Mouse (Mus musculus) cerebellum, adult 2 months (tissue): ENCODE data around the gene Pex12.

Experiments
- CTCF ChIP-seq: fragments of 200-500 bp; IDR thresholded peaks from 2 replicates; pipeline ENCODE4 v1.5.1; 2011; ENCODE audit warnings: low read depth, mild to moderate bottlenecking, control low read depth, low read length, moderate library complexity, borderline replicate concordance; ENCODE audit not compliant: insufficient read depth
- POLR2A ChIP-seq: fragments of 200-500 bp; IDR thresholded peaks from 2 replicates; pipeline ENCODE4 v1.6.1; 2011; ENCODE audit warnings: low read length, control low read depth, borderline replicate concordance; ENCODE audit not compliant: insufficient read depth

GRCm38 (mm10) chr11:83327427-83327826, 25.0 kb upstream of the Pex12 start:
- TF ChIP-seq CTCF (0 out of 2 replicates have a peak, but pooled peaks have one; percentile 12), POLR2A (no peak)
